17 mouse cellular contexts compared by ENCODE assay signal in genomic region chr14:34772132-34772531, GRCm38 (mm10). TPM values are rescaled to one million over a fixed set of nuclear protein-coding genes. Genes with fewer than 3 reads are reported as not detected.
"Had no signal": no experiment of that assay in that cellular context is flagged by ENCODE, and none has a peak within 500 bp of the region (broad histone marks: within the 10 kb centered on the region; RNA-seq: fewer than 3 reads in every experiment).

No protein-coding gene starts in this region.

- H3K27ac ChIP-seq: layer of hippocampus, adult 2 months; limb, embryonic 10.5 days; liver, embryonic 15.5 days; midbrain, embryonic 13.5 days; neural tube, embryonic 13.5 days had no signal

- H3K4me3 ChIP-seq: layer of hippocampus, adult 2 months; limb, embryonic 10.5 days; liver, embryonic 15.5 days; midbrain, embryonic 13.5 days; myocyte; neural tube, embryonic 13.5 days had no signal

- DNase-seq: kidney, adult 18-20 months; kidney, postnatal 10 days; kidney, postnatal 4 days; lung, adult 2 months; lung, postnatal 36 days; retina, postnatal 1 day; right cerebral cortex, postnatal 4 days; spleen, adult 18-20 months had no signal

- H3K4me2 ChIP-seq: liver, embryonic 11.5 days; liver, embryonic 15.5 days; midbrain, embryonic 13.5 days; neural tube, embryonic 13.5 days had no signal

- H3K36me3 ChIP-seq: limb, embryonic 10.5 days; liver, embryonic 15.5 days; midbrain, embryonic 13.5 days; neural tube, embryonic 13.5 days had no signal

- ATAC-seq: lung, postnatal 0 days; midbrain, embryonic 13.5 days had no signal

- H3K9ac ChIP-seq: liver, embryonic 15.5 days; midbrain, embryonic 13.5 days; neural tube, embryonic 13.5 days had no signal

- H3K9me3 ChIP-seq: limb, embryonic 10.5 days; liver, embryonic 15.5 days; midbrain, embryonic 13.5 days; neural tube, embryonic 13.5 days had no signal

RNA-seq across cellular contexts. Expression of gene Grid1, which starts 47.8 kb away (rescaled TPM):
- total RNA-seq: megakaryocyte progenitor cell, adult 5-6 weeks had no signal
- polyA plus RNA-seq: myocyte had no signal
